Mouse (Mus musculus): ENCODE measurements around the gene Farsa. TPM values are rescaled to one million over a fixed set of nuclear protein-coding genes. Genes with fewer than 3 reads are reported as not detected.

The Farsa gene
- polyA plus RNA-seq, 1 experiment from 2014 or later, result 85.9 TPM

- 81% methylated on average over 4 of the region's 4 CpGs for WGBS
- Histone ChIP-seq H3K9me3 (replicated peaks; ENCODE audit: control insufficient read depth, low read length) (no peaks in the 10 kb centered on the region), H3K4me3 (replicated peaks; ENCODE audit: low read length) (no peak overlapping the region), H3K9ac (ENCODE audit: low read length) (no peak overlapping the region), H3K4me2 (ENCODE audit: low read depth, low read length) (no peak overlapping the region), H3K4me1 (ENCODE audit: control insufficient read depth, insufficient read depth, low read length) (no peaks in the 10 kb centered on the region), H3K36me3 (ENCODE audit: control insufficient read depth, insufficient read depth, low read length) (0 out of 2 replicates have a peak, but pooled peaks cover 4% of the 10 kb centered on the region), H3K27me3 (ENCODE audit: control insufficient read depth, insufficient read depth, low read length) (no peaks in the 10 kb centered on the region), H3K27ac (ENCODE audit: low read length) (no peak overlapping the region)
- no peak for ATAC-seq (ENCODE audit: insufficient read depth, low FRiP score)
These were observed 27.9 kb downstream of the Farsa start for GRCm38 (mm10) chr8:84884728-84885127.

- H3K4me1 ChIP-seq (ENCODE audit: control insufficient read depth, insufficient read depth, low read length), result 0 out of 2 replicates have a peak, but pooled peaks cover 7% of the 10 kb centered on the region
- no peak overlapping the region for H3K27ac ChIP-seq (ENCODE audit: low read length)
- no peak overlapping the region for H3K9ac ChIP-seq (ENCODE audit: low read length)
- 0 out of 2 replicates have a peak, but pooled peaks cover 4% of the 10 kb centered on the region for H3K36me3 ChIP-seq (ENCODE audit: control insufficient read depth, insufficient read depth, low read length)
- 97% methylated on average over 3 of the region's 3 CpGs for WGBS
- H3K9me3 ChIP-seq (replicated peaks; ENCODE audit: control insufficient read depth, low read length), result no peaks in the 10 kb centered on the region
- H3K4me3 ChIP-seq (replicated peaks; ENCODE audit: low read length), result no peak overlapping the region
- ATAC-seq (ENCODE audit: insufficient read depth, low FRiP score), result no peak
- no peak overlapping the region for H3K4me2 ChIP-seq (ENCODE audit: low read depth, low read length)
- H3K27me3 ChIP-seq (ENCODE audit: control insufficient read depth, insufficient read depth, low read length), result no peaks in the 10 kb centered on the region
These were observed 31.5 kb downstream of the Farsa start for GRCm38 (mm10) chr8:84888280-84888679.

- no peak overlapping the region for H3K4me2 ChIP-seq (ENCODE audit: low read depth, low read length)
- 0 out of 2 replicates have a peak, but pooled peaks cover 4% of the 10 kb centered on the region for H3K36me3 ChIP-seq (ENCODE audit: control insufficient read depth, insufficient read depth, low read length)
These were observed 32.4 kb downstream of the Farsa start for GRCm38 (mm10) chr8:84889141-84889540.

GRCm38 (mm10) chr8:84892993-84893708, 36.4 kb downstream of the Farsa start:
- Histone ChIP-seq H3K4me1 (ENCODE audit: control insufficient read depth, insufficient read depth, low read length) (peaks cover 7% of the 10 kb centered on the region; the same call in 1 of the 2 replicates), H3K4me2 (ENCODE audit: low read depth, low read length) (peak overlapping the region; percentile 94), H3K4me3 (replicated peaks; ENCODE audit: low read length) (peak overlapping the region; percentile 85), H3K36me3 (ENCODE audit: control insufficient read depth, insufficient read depth, low read length) (no peaks in the 10 kb centered on the region), H3K27me3 (ENCODE audit: control insufficient read depth, insufficient read depth, low read length) (no peaks in the 10 kb centered on the region), H3K9me3 (replicated peaks; ENCODE audit: control insufficient read depth, low read length) (no peaks in the 10 kb centered on the region), H3K9ac (ENCODE audit: low read length) (peak overlapping the region; percentile 81), H3K27ac (ENCODE audit: low read length) (no peak overlapping the region)
- ATAC-seq (ENCODE audit: insufficient read depth, low FRiP score), result no peak
- 9% methylated on average over 31 of the region's 31 CpGs for WGBS

More at GRCm38 (mm10) chr8:84889141-84889540, 32.4 kb downstream of the Farsa start:
- H3K9me3 ChIP-seq (replicated peaks; ENCODE audit: control insufficient read depth, low read length), result no peaks in the 10 kb centered on the region
- H3K4me3 ChIP-seq (replicated peaks; ENCODE audit: low read length), result no peak overlapping the region
- WGBS, result 93% methylated on average over 1 of the region's 1 CpGs
- no peak overlapping the region for H3K9ac ChIP-seq (ENCODE audit: low read length)
- H3K27ac ChIP-seq (ENCODE audit: low read length), result no peak overlapping the region
- no peak for ATAC-seq (ENCODE audit: insufficient read depth, low FRiP score)
- H3K27me3 ChIP-seq (ENCODE audit: control insufficient read depth, insufficient read depth, low read length), result no peaks in the 10 kb centered on the region
- 0 out of 2 replicates have a peak, but pooled peaks cover 7% of the 10 kb centered on the region for H3K4me1 ChIP-seq (ENCODE audit: control insufficient read depth, insufficient read depth, low read length)

GRCm38 (mm10) chr8:84893709-84894134, 36.9 kb downstream of the Farsa start, which contains the start of gene Gcdh:
TSS of gene Gcdh (minus strand) at chr8:84893921.
- peak within 1 kb of the TSS; percentile 85 for H3K4me3 ChIP-seq (replicated peaks; ENCODE audit: low read length)
- H3K9me3 ChIP-seq (replicated peaks; ENCODE audit: control insufficient read depth, low read length), result no peaks in the 10 kb centered on the region
- H3K36me3 ChIP-seq (ENCODE audit: control insufficient read depth, insufficient read depth, low read length), result no peaks in the 10 kb centered on the region
- H3K27ac ChIP-seq (ENCODE audit: low read length), result no peak within 1 kb of the TSS
- peaks cover 7% of the 10 kb centered on the region; the same call in 1 of the 2 replicates for H3K4me1 ChIP-seq (ENCODE audit: control insufficient read depth, insufficient read depth, low read length)
- H3K4me2 ChIP-seq (ENCODE audit: low read depth, low read length), result peak within 1 kb of the TSS; percentile 94
- no peaks in the 10 kb centered on the region for H3K27me3 ChIP-seq (ENCODE audit: control insufficient read depth, insufficient read depth, low read length)
- ATAC-seq (ENCODE audit: insufficient read depth, low FRiP score), result peak; percentile 98
- 0% methylated on average over 11 of the region's 11 CpGs for WGBS
- H3K9ac ChIP-seq (ENCODE audit: low read length), result peak within 1 kb of the TSS; percentile 81

DNA sequence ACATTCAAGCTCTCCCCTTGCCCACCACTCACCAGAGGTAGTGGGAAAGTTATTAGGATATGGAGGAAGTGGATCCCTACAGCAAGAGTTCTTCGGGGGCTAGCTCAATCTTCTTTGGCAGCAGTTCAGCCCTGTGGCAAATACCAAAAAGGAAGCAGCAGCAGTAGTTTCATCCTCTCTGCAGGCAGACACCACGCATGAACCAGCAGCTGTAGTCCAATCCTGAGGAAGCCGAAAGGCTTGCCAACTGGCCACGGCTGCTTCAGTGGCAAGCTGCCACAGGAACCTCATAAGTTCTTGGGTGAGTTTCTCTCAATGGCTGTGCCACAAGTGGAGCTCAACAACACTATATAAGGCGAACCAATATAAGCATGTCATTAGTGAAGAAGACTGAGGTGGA, 39.2 kb downstream of the Farsa start:
- no peak overlapping the region for H3K4me3 ChIP-seq (replicated peaks; ENCODE audit: low read length)
- H3K9me3 ChIP-seq (replicated peaks; ENCODE audit: control insufficient read depth, low read length), result no peaks in the 10 kb centered on the region
- H3K27me3 ChIP-seq (ENCODE audit: control insufficient read depth, insufficient read depth, low read length), result no peaks in the 10 kb centered on the region
- ATAC-seq (ENCODE audit: insufficient read depth, low FRiP score), result no peak
- H3K9ac ChIP-seq (ENCODE audit: low read length), result no peak overlapping the region
- no peak overlapping the region for H3K4me2 ChIP-seq (ENCODE audit: low read depth, low read length)
- peaks cover 7% of the 10 kb centered on the region; the same call in 1 of the 2 replicates for H3K4me1 ChIP-seq (ENCODE audit: control insufficient read depth, insufficient read depth, low read length)
- H3K27ac ChIP-seq (ENCODE audit: low read length), result no peak overlapping the region
- no peaks in the 10 kb centered on the region for H3K36me3 ChIP-seq (ENCODE audit: control insufficient read depth, insufficient read depth, low read length)
- 83% methylated on average over 5 of the region's 5 CpGs for WGBS

DNA sequence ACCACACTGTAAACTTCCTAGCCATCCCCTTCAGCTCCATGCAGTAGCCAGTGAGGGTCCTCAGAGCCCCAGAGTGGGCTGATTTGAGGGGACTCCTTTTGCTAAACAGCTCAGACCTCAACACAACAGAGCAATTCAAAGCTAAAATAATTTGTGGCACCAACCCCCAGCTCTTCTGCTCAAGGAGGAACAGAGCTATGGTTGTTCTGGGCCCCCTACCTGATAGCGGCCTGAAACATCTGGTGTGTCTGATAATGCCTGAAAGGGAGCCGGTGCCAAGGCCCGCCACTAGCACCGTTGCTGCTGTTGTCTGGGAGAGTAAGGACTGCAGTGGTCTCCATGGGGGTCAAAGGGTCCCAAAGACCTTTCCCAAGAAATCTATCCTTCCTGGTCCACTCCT, 44.3 kb downstream of the Farsa start:
- H3K9me3 ChIP-seq (replicated peaks; ENCODE audit: control insufficient read depth, low read length), result no peaks in the 10 kb centered on the region
- peaks cover 9% of the 10 kb centered on the region; the same call in 1 of the 2 replicates for H3K4me1 ChIP-seq (ENCODE audit: control insufficient read depth, insufficient read depth, low read length)
- no peaks in the 10 kb centered on the region for H3K36me3 ChIP-seq (ENCODE audit: control insufficient read depth, insufficient read depth, low read length)
- WGBS, result 51% methylated on average over 4 of the region's 4 CpGs
- no peaks in the 10 kb centered on the region for H3K27me3 ChIP-seq (ENCODE audit: control insufficient read depth, insufficient read depth, low read length)
- H3K27ac ChIP-seq (ENCODE audit: low read length), result no peak overlapping the region
- no peak for ATAC-seq (ENCODE audit: insufficient read depth, low FRiP score)
- no peak overlapping the region for H3K4me2 ChIP-seq (ENCODE audit: low read depth, low read length)
- no peak overlapping the region for H3K9ac ChIP-seq (ENCODE audit: low read length)
- no peak overlapping the region for H3K4me3 ChIP-seq (replicated peaks; ENCODE audit: low read length)

DNA sequence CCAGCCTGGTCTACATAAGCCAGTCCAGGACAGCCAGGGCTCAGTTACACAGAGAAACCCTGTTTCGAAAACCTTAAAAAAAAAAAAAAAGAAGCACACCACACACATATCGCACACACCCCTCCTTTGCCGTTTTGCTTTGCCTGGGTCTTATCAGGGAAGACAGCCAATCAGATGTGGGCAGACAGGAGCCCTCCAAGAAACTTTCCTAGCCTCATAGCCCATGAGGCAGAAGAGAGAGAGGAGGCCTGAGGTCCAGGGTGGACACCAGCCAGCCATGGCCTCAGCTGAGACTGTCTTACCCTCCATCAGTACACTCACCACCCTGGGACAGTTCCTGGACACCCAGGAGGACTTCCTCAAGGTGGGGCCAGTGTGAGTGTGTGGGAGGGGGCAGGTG, 45.0 kb downstream of the Farsa start, which contains the start of gene Klf1:
Klf1 (plus strand) TSS at position 177 of the 400 bp plus-strand sequence.
- peak within 1 kb of the TSS; percentile 90 for H3K9ac ChIP-seq (ENCODE audit: low read length)
- H3K27ac ChIP-seq (ENCODE audit: low read length), result peak within 1 kb of the TSS; percentile 84
- H3K9me3 ChIP-seq (replicated peaks; ENCODE audit: control insufficient read depth, low read length), result no peaks in the 10 kb centered on the region
- no peak for ATAC-seq (ENCODE audit: insufficient read depth, low FRiP score)
- peaks cover 9% of the 10 kb centered on the region; the same call in 1 of the 2 replicates for H3K4me1 ChIP-seq (ENCODE audit: control insufficient read depth, insufficient read depth, low read length)
- WGBS, result 61% methylated on average over 3 of the region's 3 CpGs
- peak within 1 kb of the TSS; percentile 100 for H3K4me2 ChIP-seq (ENCODE audit: low read depth, low read length)
- H3K4me3 ChIP-seq (replicated peaks; ENCODE audit: low read length), result peak within 1 kb of the TSS; percentile 67
- no peaks in the 10 kb centered on the region for H3K27me3 ChIP-seq (ENCODE audit: control insufficient read depth, insufficient read depth, low read length)
- no peaks in the 10 kb centered on the region for H3K36me3 ChIP-seq (ENCODE audit: control insufficient read depth, insufficient read depth, low read length)

DNA sequence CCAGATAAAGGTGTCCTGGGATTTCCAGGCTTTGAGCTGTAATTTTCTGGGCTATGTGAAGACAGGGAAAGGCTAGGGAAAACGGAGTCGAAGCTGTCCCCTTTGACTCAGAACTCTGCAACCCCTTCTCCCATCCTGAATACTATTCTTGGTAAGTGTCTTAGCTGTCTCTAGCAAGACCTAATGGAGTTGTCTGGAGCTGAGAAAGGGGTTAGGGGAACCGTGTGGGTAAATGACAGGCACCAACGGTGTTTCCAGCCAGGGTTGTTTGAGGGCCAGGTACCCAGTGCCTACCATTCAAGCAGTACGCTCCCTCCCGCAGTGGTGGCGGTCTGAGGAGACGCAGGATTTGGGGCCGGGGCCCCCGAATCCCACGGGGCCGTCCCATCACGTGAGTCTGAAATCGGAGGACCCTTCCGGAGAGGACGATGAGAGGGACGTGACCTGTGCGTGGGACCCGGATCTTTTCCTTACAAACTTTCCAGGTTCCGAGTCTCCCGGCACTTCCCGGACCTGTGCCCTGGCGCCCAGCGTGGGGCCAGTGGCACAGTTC, 45.7 kb downstream of the Farsa start:
- Histone ChIP-seq H3K9me3 (replicated peaks; ENCODE audit: control insufficient read depth, low read length) (no peaks in the 10 kb centered on the region), H3K4me1 (ENCODE audit: control insufficient read depth, insufficient read depth, low read length) (peaks cover 9% of the 10 kb centered on the region; the same call in 1 of the 2 replicates), H3K4me3 (replicated peaks; ENCODE audit: low read length) (peak overlapping the region; percentile 67), H3K36me3 (ENCODE audit: control insufficient read depth, insufficient read depth, low read length) (no peaks in the 10 kb centered on the region), H3K9ac (ENCODE audit: low read length) (peak overlapping the region; percentile 90), H3K4me2 (ENCODE audit: low read depth, low read length) (peak overlapping the region; percentile 100), H3K27me3 (ENCODE audit: control insufficient read depth, insufficient read depth, low read length) (no peaks in the 10 kb centered on the region), H3K27ac (ENCODE audit: low read length) (peak overlapping the region; percentile 84)
- WGBS, result 5% methylated on average over 24 of the region's 24 CpGs
- ATAC-seq (ENCODE audit: insufficient read depth, low FRiP score), result no peak
